Mouse (Mus musculus) kidney, adult 2 months (tissue): ENCODE results near the gene Aox1.

Source experiments
- CTCF ChIP-seq: fragments of 200-500 bp; conservative IDR thresholded peaks from 2 replicates; pipeline ENCODE4 v1.5.1; 2011; ENCODE audit warnings: low read depth, mild to moderate bottlenecking, control low read depth, low read length, moderate library complexity, mixed read lengths; ENCODE audit not compliant: insufficient read depth, insufficient read length
- POLR2A ChIP-seq: fragments of 200-500 bp; IDR thresholded peaks from one replicate; pipeline ENCODE4 v1.6.1; 2011; ENCODE audit warnings: low read depth, low read length, control low read depth

GRCm38 (mm10) chr1:58124901-58125300, 95.2 kb downstream of the Aox1 start:
- TF ChIP-seq CTCF (no peak), POLR2A (no peak)
